ENCODE assay signal across 21 mouse cellular contexts in the genomic region with DNA sequence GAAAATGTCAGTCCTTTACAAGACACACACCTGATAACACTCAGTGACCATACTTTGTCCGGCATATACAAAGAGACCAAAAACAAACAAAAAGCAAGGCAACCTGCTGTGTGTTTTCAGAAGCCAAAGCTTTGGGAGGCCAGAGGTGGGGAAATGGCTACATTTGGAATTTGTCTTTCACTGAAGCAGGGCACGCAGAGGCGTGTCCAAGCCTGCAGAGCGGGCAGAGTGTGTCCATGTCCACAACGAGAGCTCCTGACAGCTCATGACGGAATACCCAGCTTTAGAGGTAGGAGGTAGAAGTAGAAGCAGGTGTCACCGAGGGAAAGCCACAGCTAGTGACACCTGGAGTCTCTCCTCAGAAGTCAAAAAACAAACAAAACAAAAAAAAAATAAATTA. TPM values are rescaled to one million over a fixed set of nuclear protein-coding genes. Genes with fewer than 3 reads are reported as not detected.
DNase-seq lines count a peak whose midpoint lies in the region; ATAC-seq lines count a peak whose summit lies in the region.
"Had no signal": no experiment of that assay in that cellular context is flagged by ENCODE, and none has a peak within 500 bp of the region (broad histone marks: within the 10 kb centered on the region; RNA-seq: fewer than 3 reads in every experiment).

No protein-coding gene starts in this region.

- H3K27ac ChIP-seq in heart, embryonic 15.5 days = no peak overlapping the region
- no peak overlapping the region for H3K27ac ChIP-seq in heart, embryonic 11.5 days (ENCODE audit: low read depth, low read length)
- no peak overlapping the region for H3K27ac ChIP-seq in midbrain, embryonic 11.5 days (ENCODE audit: low read depth, low read length)
- H3K27ac ChIP-seq in midbrain, embryonic 13.5 days = no peak overlapping the region
- H3K27ac ChIP-seq in embryonic facial prominence, embryonic 14.5 days (replicated peaks; ENCODE audit: low read depth, low read length) = no peak overlapping the region
- H3K27ac ChIP-seq: forebrain, embryonic 13.5 days; hindbrain, postnatal 0 days; left cerebral cortex, adult 2 months; liver, embryonic 12.5 days; midbrain, embryonic 15.5 days had no signal

- no peak overlapping the region for H3K4me3 ChIP-seq in heart, embryonic 15.5 days
- no peak overlapping the region for H3K4me3 ChIP-seq in heart, embryonic 11.5 days (ENCODE audit: low read depth, low read length)
- no peak overlapping the region for H3K4me3 ChIP-seq in midbrain, embryonic 11.5 days (ENCODE audit: low read depth, low read length)
- no peak overlapping the region for H3K4me3 ChIP-seq in midbrain, embryonic 13.5 days (replicated peaks)
- H3K4me3 ChIP-seq in embryonic facial prominence, embryonic 14.5 days (ENCODE audit: low read depth, low read length) = no peak overlapping the region
- H3K4me3 ChIP-seq: forebrain, embryonic 13.5 days; left cerebral cortex, adult 2 months; liver, embryonic 12.5 days; midbrain, embryonic 15.5 days had no signal

- no peaks in the 10 kb centered on the region for H3K36me3 ChIP-seq in heart, embryonic 15.5 days
- H3K36me3 ChIP-seq in heart, embryonic 11.5 days (ENCODE audit: control insufficient read depth, insufficient read depth, low read length) = no peaks in the 10 kb centered on the region
- no peaks in the 10 kb centered on the region for H3K36me3 ChIP-seq in midbrain, embryonic 11.5 days (ENCODE audit: control insufficient read depth, insufficient read depth, low read length)
- H3K36me3 ChIP-seq in midbrain, embryonic 13.5 days = no peaks in the 10 kb centered on the region
- no peaks in the 10 kb centered on the region for H3K36me3 ChIP-seq in embryonic facial prominence, embryonic 14.5 days (ENCODE audit: control insufficient read depth, insufficient read depth, low read length)
- H3K36me3 ChIP-seq: liver, embryonic 12.5 days; midbrain, embryonic 15.5 days had no signal

- H3K4me2 ChIP-seq in heart, embryonic 15.5 days = peak overlapping the region; percentile 24; the same call in 1 of the 2 replicates
- no peak overlapping the region for H3K4me2 ChIP-seq in heart, embryonic 11.5 days
- H3K4me2 ChIP-seq in midbrain, embryonic 11.5 days = no peak overlapping the region
- H3K4me2 ChIP-seq in midbrain, embryonic 13.5 days (replicated peaks) = no peak overlapping the region
- no peak overlapping the region for H3K4me2 ChIP-seq in embryonic facial prominence, embryonic 14.5 days (ENCODE audit: low read depth, low read length)
- H3K4me2 ChIP-seq: forebrain, embryonic 13.5 days; liver, embryonic 12.5 days; lung, embryonic 14.5 days; midbrain, embryonic 15.5 days had no signal

- 41% methylated on average over 7 of the region's 7 CpGs for WGBS in heart, embryonic 15.5 days
- 51% methylated on average over 7 of the region's 7 CpGs for WGBS in heart, embryonic 11.5 days (ENCODE audit: insufficient replicate concordance)
- whole genome bisulfite sequencing in midbrain, embryonic 11.5 days = 65% methylated on average over 7 of the region's 7 CpGs
- 66% methylated on average over 7 of the region's 7 CpGs for WGBS in midbrain, embryonic 13.5 days
- WGBS in embryonic facial prominence, embryonic 14.5 days = 52% methylated on average over 7 of the region's 7 CpGs

- H3K9me3 ChIP-seq in heart, embryonic 15.5 days (replicated peaks) = no peaks in the 10 kb centered on the region
- H3K9me3 ChIP-seq in heart, embryonic 11.5 days (replicated peaks; ENCODE audit: control insufficient read depth, low read length) = no peaks in the 10 kb centered on the region
- no peaks in the 10 kb centered on the region for H3K9me3 ChIP-seq in midbrain, embryonic 11.5 days (ENCODE audit: control insufficient read depth, low read length)
- no peaks in the 10 kb centered on the region for H3K9me3 ChIP-seq in midbrain, embryonic 13.5 days
- no peaks in the 10 kb centered on the region for H3K9me3 ChIP-seq in embryonic facial prominence, embryonic 14.5 days (ENCODE audit: control insufficient read depth, low read length)
- H3K9me3 ChIP-seq: forebrain, embryonic 13.5 days; midbrain, embryonic 15.5 days had no signal

- H3K4me1 ChIP-seq in heart, embryonic 15.5 days (replicated peaks) = peaks cover 8% of the 10 kb centered on the region
- H3K4me1 ChIP-seq in heart, embryonic 11.5 days (ENCODE audit: control insufficient read depth, insufficient read depth, low read length) = no peaks in the 10 kb centered on the region
- no peaks in the 10 kb centered on the region for H3K4me1 ChIP-seq in midbrain, embryonic 11.5 days (ENCODE audit: control insufficient read depth, insufficient read depth, low read length)
- H3K4me1 ChIP-seq in midbrain, embryonic 13.5 days (replicated peaks) = no peaks in the 10 kb centered on the region
- no peaks in the 10 kb centered on the region for H3K4me1 ChIP-seq in embryonic facial prominence, embryonic 14.5 days (ENCODE audit: control insufficient read depth, insufficient read depth, low read length)
- H3K4me1 ChIP-seq: liver, embryonic 12.5 days; midbrain, embryonic 15.5 days had no signal

- DNase-seq in midbrain, embryonic 11.5 days (ENCODE audit: low spot score, missing footprints) = peak; percentile 87
- DNase-seq in embryonic facial prominence, embryonic 14.5 days (ENCODE audit: low spot score) = no peak
- DNase-seq in urinary bladder, postnatal 25 days (ENCODE audit: low spot score) = peak; percentile 45
- no peak for DNase-seq in left cerebral cortex, adult 9 months (ENCODE audit: low spot score in 2 of 2)
- DNase-seq: adrenal gland, postnatal 25 days; B cell, adult 2 months; cerebellum, adult 9-10 months; gastrocnemius, postnatal 36 days; heart, postnatal 4 days; lung, embryonic 14.5 days; right cerebral cortex, adult 18-20 months had no signal

- no peak for ATAC-seq in heart, embryonic 15.5 days (replicated peaks; ENCODE audit: insufficient number of reproducible peaks, insufficient read depth, low FRiP score, low read depth)
- ATAC-seq in heart, embryonic 11.5 days (replicated peaks; ENCODE audit: insufficient number of reproducible peaks, low FRiP score, low TSS enrichment) = no peak
- no peak for ATAC-seq in midbrain, embryonic 11.5 days (ENCODE audit: low FRiP score)
- ATAC-seq in midbrain, embryonic 13.5 days = no peak
- ATAC-seq in embryonic facial prominence, embryonic 14.5 days (ENCODE audit: low read depth) = 0 out of 2 replicates have a peak, but pooled peaks have one; percentile 4
- ATAC-seq: activated CD4-positive, CD25-positive, alpha-beta regulatory T cell, adult 4 months; forebrain, embryonic 13.5 days; liver, embryonic 12.5 days; midbrain, embryonic 15.5 days; Patski had no signal

- H3K9ac ChIP-seq in heart, embryonic 15.5 days = no peak overlapping the region
- no peak overlapping the region for H3K9ac ChIP-seq in heart, embryonic 11.5 days (ENCODE audit: low read depth, low read length)
- H3K9ac ChIP-seq in midbrain, embryonic 11.5 days (ENCODE audit: low read length) = no peak overlapping the region
- H3K9ac ChIP-seq in midbrain, embryonic 13.5 days (replicated peaks) = no peak overlapping the region
- H3K9ac ChIP-seq in embryonic facial prominence, embryonic 14.5 days (ENCODE audit: low read depth, low read length) = no peak overlapping the region
- H3K9ac ChIP-seq: forebrain, embryonic 13.5 days; liver, embryonic 12.5 days; lung, embryonic 14.5 days; midbrain, embryonic 15.5 days had no signal

- H3K27me3 ChIP-seq in heart, embryonic 15.5 days = no peaks in the 10 kb centered on the region
- no peaks in the 10 kb centered on the region for H3K27me3 ChIP-seq in heart, embryonic 11.5 days (ENCODE audit: control insufficient read depth, insufficient read depth, low read length)
- no peaks in the 10 kb centered on the region for H3K27me3 ChIP-seq in midbrain, embryonic 11.5 days (ENCODE audit: control insufficient read depth, insufficient read depth, low read length)
- H3K27me3 ChIP-seq in midbrain, embryonic 13.5 days = no peaks in the 10 kb centered on the region
- no peaks in the 10 kb centered on the region for H3K27me3 ChIP-seq in embryonic facial prominence, embryonic 14.5 days (replicated peaks; ENCODE audit: control insufficient read depth, insufficient read depth, low read length)
- H3K27me3 ChIP-seq: forebrain, embryonic 13.5 days; liver, embryonic 12.5 days; midbrain, embryonic 15.5 days; Patski had no signal

RNA-seq across cellular contexts. Expression of a gene that starts 53.2 kb away (rescaled TPM):
- polyA plus RNA-seq in heart, embryonic 15.5 days (2015; fragmentation: Nextera tagmentation; extraction: Ambion mirVana) = 8.7 and 9.4 TPM in 2 replicates
- polyA plus RNA-seq in heart, embryonic 11.5 days (2014; fragmentation: Nextera tagmentation; extraction: Ambion mirVana) = 8.1 and 10.6 TPM in 2 replicates
- 30.3 and 34.3 TPM in 2 replicates for polyA plus RNA-seq in midbrain, embryonic 11.5 days (2014; fragmentation: Nextera tagmentation; extraction: Ambion mirVana)
- polyA plus RNA-seq in midbrain, embryonic 13.5 days (2015; fragmentation: Nextera tagmentation; extraction: Ambion mirVana) = 45.9 and 46.1 TPM in 2 replicates
- 14.2 and 15.0 TPM in 2 replicates for polyA plus RNA-seq in embryonic facial prominence, embryonic 14.5 days (2014; fragmentation: Nextera tagmentation; extraction: Ambion mirVana)
- polyA plus RNA-seq: activated CD4-positive, CD25-positive, alpha-beta regulatory T cell, adult 4 months had no signal

Comparison
In these comparisons a context has a peak if more than half of its experiments do, and no peak if none do; other contexts are left out.
1. DNase-seq: peak in midbrain, embryonic 11.5 days (single experiment) and urinary bladder, postnatal 25 days (single experiment); none in embryonic facial prominence, embryonic 14.5 days (single experiment) and left cerebral cortex, adult 9 months (0 of 2).